Mouse (Mus musculus): ENCODE data around the gene Gm42688. TPM values are rescaled to one million over a fixed set of nuclear protein-coding genes. Genes with fewer than 3 reads are reported as not detected.

The Gm42688 gene
- polyA plus RNA-seq, 1 experiment, result 0.45 TPM

GRCm38 (mm10) chr6:83118825-83119733 is 17.7 kb downstream of the Gm42688 start:
- Histone ChIP-seq H3K9me3 (replicated peaks; ENCODE audit: control insufficient read depth, insufficient read depth, low read length, poor library complexity, severe bottlenecking) (no peaks in the 10 kb centered on the region), H3K4me1 (ENCODE audit: control insufficient read depth, insufficient read depth, low read length) (no peaks in the 10 kb centered on the region), H3K27me3 (ENCODE audit: control insufficient read depth, insufficient read depth, low read length, poor library complexity, severe bottlenecking) (no peaks in the 10 kb centered on the region), H3K27ac (ENCODE audit: insufficient read depth, low read length) (no peak overlapping the region), H3K36me3 (ENCODE audit: control insufficient read depth, insufficient read depth, low read length, poor library complexity, severe bottlenecking) (0 out of 2 replicates have a peak, but pooled peaks cover 4% of the 10 kb centered on the region), H3K4me3 (ENCODE audit: low read depth, low read length) (no peak overlapping the region), H3K9ac (ENCODE audit: low read depth, poor library complexity, severe bottlenecking) (no peak overlapping the region)
- TF ChIP-seq POLR2A (IDR thresholded peaks at IDR 0.05; ENCODE audit: insufficient read depth, low read length) (no peak), CTCF (IDR thresholded peaks at IDR 0.05; ENCODE audit: low read depth, low read length) (no peak), EP300 (IDR thresholded peaks at IDR 0.05; ENCODE audit: insufficient read depth, low read depth, low read length) (no peak)

- Histone ChIP-seq H3K27me3 (ENCODE audit: control insufficient read depth, insufficient read depth, low read length, poor library complexity, severe bottlenecking) (no peaks in the 10 kb centered on the region), H3K36me3 (ENCODE audit: control insufficient read depth, insufficient read depth, low read length, poor library complexity, severe bottlenecking) (0 out of 2 replicates have a peak, but pooled peaks cover 4% of the 10 kb centered on the region), H3K9ac (ENCODE audit: low read depth, poor library complexity, severe bottlenecking) (no peak overlapping the region), H3K4me1 (ENCODE audit: control insufficient read depth, insufficient read depth, low read length) (no peaks in the 10 kb centered on the region), H3K4me3 (ENCODE audit: low read depth, low read length) (no peak overlapping the region), H3K27ac (ENCODE audit: insufficient read depth, low read length) (no peak overlapping the region), H3K9me3 (replicated peaks; ENCODE audit: control insufficient read depth, insufficient read depth, low read length, poor library complexity, severe bottlenecking) (no peaks in the 10 kb centered on the region)
- TF ChIP-seq CTCF (IDR thresholded peaks at IDR 0.05; ENCODE audit: low read depth, low read length) (no peak), EP300 (IDR thresholded peaks at IDR 0.05; ENCODE audit: insufficient read depth, low read depth, low read length) (no peak), POLR2A (IDR thresholded peaks at IDR 0.05; ENCODE audit: insufficient read depth, low read length) (no peak)
Observed at GRCm38 (mm10) chr6:83119734-83120051, 18.3 kb downstream of the Gm42688 start.

GRCm38 (mm10) chr6:83120930-83121862 is 19.8 kb downstream of the Gm42688 start, which contains the start of gene Wbp1:
Gene Wbp1, minus strand, starts transcription at chr6:83121559.
- Histone ChIP-seq H3K27ac (ENCODE audit: insufficient read depth, low read length) (peak within 1 kb of the TSS; percentile 25), H3K4me3 (ENCODE audit: low read depth, low read length) (peak within 1 kb of the TSS; percentile 85), H3K4me1 (ENCODE audit: control insufficient read depth, insufficient read depth, low read length) (no peaks in the 10 kb centered on the region), H3K9ac (ENCODE audit: low read depth, poor library complexity, severe bottlenecking) (peak within 1 kb of the TSS; percentile 86), H3K9me3 (replicated peaks; ENCODE audit: control insufficient read depth, insufficient read depth, low read length, poor library complexity, severe bottlenecking) (no peaks in the 10 kb centered on the region), H3K36me3 (ENCODE audit: control insufficient read depth, insufficient read depth, low read length, poor library complexity, severe bottlenecking) (0 out of 2 replicates have a peak, but pooled peaks cover 4% of the 10 kb centered on the region), H3K27me3 (ENCODE audit: control insufficient read depth, insufficient read depth, low read length, poor library complexity, severe bottlenecking) (no peaks in the 10 kb centered on the region)
- no peak for TF ChIP-seq EP300 (IDR thresholded peaks at IDR 0.05; ENCODE audit: insufficient read depth, low read depth, low read length)
- peak; percentile 47 for TF ChIP-seq POLR2A (IDR thresholded peaks at IDR 0.05; ENCODE audit: insufficient read depth, low read length)

GRCm38 (mm10) chr6:83121863-83122710 is 20.7 kb downstream of the Gm42688 start:
- Histone ChIP-seq H3K4me1 (ENCODE audit: control insufficient read depth, insufficient read depth, low read length) (no peaks in the 10 kb centered on the region), H3K27ac (ENCODE audit: insufficient read depth, low read length) (peak overlapping the region; percentile 25; the same call in 1 of the 2 replicates), H3K36me3 (ENCODE audit: control insufficient read depth, insufficient read depth, low read length, poor library complexity, severe bottlenecking) (0 out of 2 replicates have a peak, but pooled peaks cover under 1% of the 10 kb centered on the region), H3K4me3 (ENCODE audit: low read depth, low read length) (peak overlapping the region; percentile 85), H3K9me3 (replicated peaks; ENCODE audit: control insufficient read depth, insufficient read depth, low read length, poor library complexity, severe bottlenecking) (no peaks in the 10 kb centered on the region), H3K9ac (ENCODE audit: low read depth, poor library complexity, severe bottlenecking) (peak overlapping the region; percentile 86), H3K27me3 (ENCODE audit: control insufficient read depth, insufficient read depth, low read length, poor library complexity, severe bottlenecking) (no peaks in the 10 kb centered on the region)
- TF ChIP-seq EP300 (IDR thresholded peaks at IDR 0.05; ENCODE audit: insufficient read depth, low read depth, low read length) (no peak), POLR2A (IDR thresholded peaks at IDR 0.05; ENCODE audit: insufficient read depth, low read length) (no peak), CTCF (IDR thresholded peaks at IDR 0.05; ENCODE audit: low read depth, low read length) (no peak)

GRCm38 (mm10) chr6:83122961-83123360 is 21.5 kb downstream of the Gm42688 start:
- no peaks in the 10 kb centered on the region for H3K4me1 ChIP-seq (ENCODE audit: control insufficient read depth, insufficient read depth, low read length)

More at GRCm38 (mm10) chr6:83122961-83123360, 21.5 kb downstream of the Gm42688 start:
- Histone ChIP-seq H3K9ac (ENCODE audit: low read depth, poor library complexity, severe bottlenecking) (no peak overlapping the region), H3K9me3 (replicated peaks; ENCODE audit: control insufficient read depth, insufficient read depth, low read length, poor library complexity, severe bottlenecking) (no peaks in the 10 kb centered on the region), H3K27ac (ENCODE audit: insufficient read depth, low read length) (no peak overlapping the region), H3K27me3 (ENCODE audit: control insufficient read depth, insufficient read depth, low read length, poor library complexity, severe bottlenecking) (no peaks in the 10 kb centered on the region), H3K4me3 (ENCODE audit: low read depth, low read length) (no peak overlapping the region), H3K36me3 (ENCODE audit: control insufficient read depth, insufficient read depth, low read length, poor library complexity, severe bottlenecking) (no peaks in the 10 kb centered on the region)
- TF ChIP-seq EP300 (IDR thresholded peaks at IDR 0.05; ENCODE audit: insufficient read depth, low read depth, low read length) (no peak), POLR2A (IDR thresholded peaks at IDR 0.05; ENCODE audit: insufficient read depth, low read length) (no peak), CTCF (IDR thresholded peaks at IDR 0.05; ENCODE audit: low read depth, low read length) (no peak)

Data from ES-Bruce4 (cell line).